Mouse (Mus musculus) urinary bladder, postnatal 14 days (tissue): ENCODE data around the gene Llgl1.
A peak's percentile ranks its signal among the peaks of the same experiment; 100 is the strongest.

Experiments
- DNase-seq: peaks from one replicate; pipeline ENCODE4 v3.0.0; 2021; ENCODE audit warnings: low spot score

Llgl1 gene

DNA sequence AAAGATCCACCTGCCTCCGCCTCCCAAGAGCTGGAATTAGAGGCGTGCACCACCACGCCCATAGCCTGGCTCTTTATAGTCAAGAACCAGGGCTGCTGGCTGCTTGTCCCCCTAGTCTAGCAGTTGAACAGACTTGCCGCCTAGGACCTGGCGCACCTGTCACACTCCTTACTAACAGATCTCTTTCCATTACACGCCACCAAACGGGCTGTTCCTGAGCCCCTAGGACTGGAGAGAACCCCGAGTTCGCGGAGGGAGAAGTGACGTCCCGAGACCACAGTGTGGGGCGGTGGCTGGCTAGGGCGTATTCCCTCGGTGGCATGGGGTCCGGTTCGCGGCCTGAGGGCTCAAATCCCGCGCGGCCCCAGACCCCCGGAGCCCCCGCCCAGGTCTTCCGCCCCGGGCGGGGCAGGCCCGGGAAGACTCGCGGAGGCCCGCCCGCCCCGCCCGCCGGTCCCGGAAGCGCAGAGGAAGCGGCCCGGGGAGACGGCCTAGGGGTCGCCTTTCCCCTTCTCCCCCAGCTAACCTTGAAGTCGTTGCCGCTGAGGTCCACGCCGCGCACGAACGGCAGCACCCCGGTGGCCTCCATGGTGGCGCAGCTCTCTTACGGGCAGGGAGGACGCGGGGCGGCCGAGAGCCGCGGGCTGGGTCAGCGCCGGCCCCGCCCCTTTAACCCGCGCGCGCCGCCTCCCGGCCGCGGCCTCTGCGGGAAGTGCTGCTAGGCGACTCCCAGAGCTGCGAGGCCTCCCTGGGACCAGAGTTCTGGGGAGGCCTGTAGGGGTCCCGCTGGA is 27.3 kb downstream of the Llgl1 start, which contains the start of gene Flii:
Flii (minus strand) TSS at position 663 of the 791 bp plus-strand sequence.
- peak; percentile 85 for DNase-seq

DNA sequence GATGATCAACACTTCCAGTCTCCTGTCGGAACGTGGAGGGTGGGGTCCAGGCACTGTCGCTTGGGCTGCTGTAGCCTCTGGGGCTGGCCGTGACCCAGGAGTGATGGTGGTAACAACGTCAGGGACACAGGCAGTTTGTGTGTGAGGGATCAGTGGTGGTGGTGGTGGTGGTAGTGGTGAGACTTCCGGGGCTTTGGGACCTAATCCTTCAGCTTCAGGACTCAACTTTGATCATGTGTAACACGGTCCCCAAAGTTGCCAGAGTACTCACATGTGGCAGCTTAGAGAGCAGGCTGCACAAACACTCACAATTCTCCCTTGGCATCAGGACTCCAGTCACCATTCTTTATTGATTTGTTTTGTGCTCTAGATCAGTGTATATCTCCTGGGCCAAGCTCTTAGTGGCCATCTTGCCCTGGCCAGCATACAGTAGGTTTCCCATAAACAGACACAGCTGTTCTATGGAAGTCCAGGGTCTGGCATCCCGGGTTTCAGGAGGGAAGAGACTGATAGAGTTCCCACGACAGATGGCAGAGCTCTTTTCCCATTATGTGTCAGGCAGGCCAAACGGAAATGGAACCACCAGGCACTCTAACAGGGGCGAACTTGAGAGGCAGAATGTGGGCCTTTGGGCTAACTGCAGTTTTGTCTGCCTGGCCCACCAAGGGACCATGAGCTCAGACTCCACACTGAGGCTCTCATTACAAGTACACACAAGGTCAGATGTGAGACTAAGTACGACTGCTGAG is 28.0 kb downstream of the Llgl1 start:
- DNase-seq, result no peak

DNA sequence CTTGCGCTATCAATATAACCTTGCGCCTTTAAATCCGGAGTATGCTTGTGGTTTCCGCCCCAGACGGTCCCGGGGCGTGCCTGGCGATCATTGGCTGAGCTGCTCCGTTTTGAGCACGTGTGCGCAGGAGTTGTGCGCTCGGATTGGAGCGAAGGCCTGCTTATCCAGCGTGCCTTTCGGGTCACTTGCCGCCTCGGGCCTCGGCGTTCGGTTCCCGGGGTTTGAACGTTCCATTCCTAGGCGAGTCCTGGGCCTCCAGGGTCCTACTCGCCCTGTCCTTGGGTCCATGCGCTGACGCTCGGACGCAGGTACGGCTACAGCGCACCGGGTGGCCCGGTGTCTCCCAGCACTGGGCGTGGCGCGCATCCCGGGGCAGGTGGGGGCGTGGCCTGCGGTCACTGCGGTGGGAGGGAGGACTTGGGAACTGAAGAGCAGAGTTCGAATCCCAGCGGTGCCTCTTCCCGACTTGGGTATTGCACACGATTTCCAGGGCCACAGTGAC is 28.8 kb downstream of the Llgl1 start, which contains the start of gene Mief2:
Mief2 (plus strand) TSS at position 139 of the 502 bp plus-strand sequence.
- peak; percentile 96 for DNase-seq

DNA sequence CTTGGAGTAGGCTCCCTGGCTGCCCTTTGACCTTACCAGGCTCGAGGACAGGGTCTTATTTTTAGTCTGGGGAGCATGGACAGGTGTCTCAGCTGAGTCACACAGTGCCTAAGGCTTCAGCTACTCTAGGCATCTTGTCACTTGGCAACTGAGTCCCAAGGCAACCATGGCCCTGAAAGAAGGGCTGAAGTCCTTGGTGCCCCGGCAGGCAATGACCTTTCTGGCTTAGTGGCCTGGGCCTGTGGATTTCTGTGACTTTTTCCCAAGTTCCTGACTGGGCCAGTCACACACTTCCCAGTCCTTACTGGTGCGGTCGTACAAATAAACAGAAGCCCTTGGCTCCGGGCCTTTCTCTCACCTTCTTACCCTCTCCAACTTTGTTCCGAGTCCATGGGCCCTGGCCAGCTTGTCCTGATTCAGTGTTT is 29.7 kb downstream of the Llgl1 start:
- DNase-seq, result no peak

DNA sequence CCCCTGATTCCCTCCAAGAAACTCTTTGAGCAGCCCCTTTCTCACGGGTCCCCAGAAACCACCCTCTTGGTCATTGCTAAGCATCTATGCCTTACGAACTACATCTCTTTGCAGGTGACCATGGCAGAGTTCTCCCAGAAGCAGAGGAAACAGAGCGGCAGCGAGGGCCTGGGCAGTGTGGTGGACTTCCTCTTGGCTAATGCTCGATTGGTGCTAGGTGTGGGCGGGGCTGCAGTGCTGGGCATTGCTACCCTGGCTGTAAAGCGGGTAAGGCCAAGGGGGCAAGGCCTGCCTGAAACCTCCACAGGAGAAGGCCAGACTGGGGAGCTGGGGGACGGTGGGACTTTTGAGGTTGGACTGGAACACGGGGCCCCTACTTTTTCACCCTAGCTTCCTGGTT is 30.6 kb downstream of the Llgl1 start:
- no peak for DNase-seq

DNA sequence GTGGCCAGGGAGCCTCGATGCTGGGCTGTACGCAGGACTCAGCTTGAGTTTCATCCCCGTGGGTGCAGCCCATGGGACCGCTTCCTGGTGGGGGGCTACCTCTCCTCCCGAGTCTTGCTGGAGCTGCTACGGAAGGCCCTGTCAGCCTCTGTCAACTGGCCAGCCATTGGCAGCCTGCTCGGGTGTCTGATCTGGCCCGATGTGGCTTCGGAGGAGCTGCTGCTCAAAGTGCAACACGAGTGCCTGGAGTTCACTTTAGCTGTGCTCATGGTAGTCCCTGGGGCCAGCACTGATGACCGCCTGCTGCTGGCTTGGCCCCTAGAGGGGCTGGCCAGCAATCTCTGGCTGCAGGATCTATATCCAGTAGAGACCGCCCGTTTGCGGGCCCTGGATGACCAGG is 31.7 kb downstream of the Llgl1 start:
- DNase-seq, result no peak

DNA sequence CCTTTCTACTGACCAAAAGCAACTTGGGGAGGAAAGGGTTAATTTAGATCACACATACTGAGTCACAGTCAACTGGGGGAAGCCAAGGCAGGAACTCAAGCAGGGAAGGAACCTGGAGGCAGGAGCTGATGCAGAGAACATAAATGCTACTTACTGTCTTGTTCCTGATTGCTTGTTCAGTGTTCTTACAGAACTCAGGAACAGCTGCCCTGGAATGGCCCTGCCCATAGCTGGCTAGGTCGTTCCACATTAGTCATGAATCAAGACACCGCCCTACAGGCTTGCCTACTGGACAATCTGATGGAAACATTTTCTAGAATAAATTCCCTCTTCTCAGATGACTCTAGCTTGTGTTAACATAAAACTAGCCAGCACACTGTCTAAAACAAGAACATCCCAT is 34.7 kb downstream of the Llgl1 start:
- no peak for DNase-seq

DNA sequence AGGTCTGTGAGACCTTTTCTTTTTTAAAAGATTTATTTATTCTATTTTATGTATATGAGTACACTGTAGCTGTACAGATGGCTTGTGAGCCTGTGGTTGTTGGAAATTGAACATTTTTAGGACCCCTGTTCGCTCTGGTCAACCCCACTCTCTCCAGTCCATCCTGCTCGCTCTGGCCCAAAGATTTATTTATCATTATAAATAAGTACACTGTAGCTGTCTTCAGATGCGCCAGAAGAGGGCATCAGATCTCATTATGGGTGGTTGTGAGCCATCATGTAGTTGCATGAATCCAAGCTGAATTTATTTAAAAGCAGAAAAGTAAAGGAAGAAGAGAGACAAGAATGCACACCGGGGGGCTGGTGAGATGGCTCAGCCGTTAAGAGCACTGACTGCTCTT is 35.7 kb downstream of the Llgl1 start:
- no peak for DNase-seq

DNA sequence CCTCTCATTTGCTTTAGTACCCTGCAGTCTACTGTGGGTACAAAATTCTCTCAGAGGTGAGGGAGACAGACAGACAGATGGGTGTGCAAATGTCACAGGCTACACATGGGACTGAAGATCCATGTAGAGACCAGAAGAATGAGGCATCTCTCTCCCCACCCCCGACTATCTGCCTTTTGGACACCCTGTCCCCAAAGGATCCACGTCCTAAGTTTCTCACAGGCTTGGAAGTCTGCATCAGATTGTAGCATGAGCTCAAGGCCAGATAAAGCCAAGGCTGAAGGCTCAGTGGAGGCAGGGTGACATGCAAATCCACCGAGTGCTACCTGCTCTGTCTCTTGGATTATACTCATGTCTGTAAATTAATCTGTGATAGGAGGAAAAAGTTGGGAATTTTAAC is 37.0 kb downstream of the Llgl1 start:
- DNase-seq, result no peak

DNA sequence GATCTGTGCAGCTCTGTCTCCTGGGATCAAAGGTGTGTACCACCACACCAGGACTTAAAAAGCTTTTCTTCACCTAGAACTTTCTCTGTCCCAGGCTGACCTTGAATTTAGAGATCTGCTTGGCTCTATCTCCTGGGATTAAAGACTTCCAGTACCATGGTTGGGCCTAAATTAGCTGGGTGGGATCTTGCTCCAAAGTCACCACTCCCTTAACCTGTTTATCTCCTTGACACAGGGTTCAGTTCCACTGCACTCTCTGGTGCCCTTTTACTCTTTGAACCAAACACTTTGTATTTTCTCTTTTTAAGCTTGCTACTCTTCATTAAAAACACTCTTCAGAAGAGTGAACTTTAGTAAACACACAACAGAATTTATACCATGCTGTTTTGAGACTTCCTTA is 37.9 kb downstream of the Llgl1 start:
- DNase-seq, result no peak

DNA sequence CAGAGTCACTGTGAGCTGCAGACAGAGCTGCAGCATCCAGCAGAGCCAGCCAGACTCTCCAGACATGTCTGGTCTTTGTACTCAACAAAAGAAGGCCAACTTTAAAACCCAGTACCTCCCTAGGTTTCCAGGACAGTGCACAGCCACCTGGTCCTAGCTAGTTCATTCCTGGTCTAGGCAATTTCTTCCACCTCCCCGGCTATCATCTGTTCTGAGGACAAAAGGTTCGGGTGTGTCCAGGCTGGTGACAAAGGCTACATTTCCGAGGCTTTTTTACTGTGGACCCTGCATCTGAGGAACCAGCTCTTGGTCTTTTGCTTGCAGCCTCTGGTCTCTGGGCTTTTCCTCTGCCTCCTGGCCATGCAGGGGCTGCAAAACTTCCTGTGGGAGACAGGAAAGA is 40.8 kb downstream of the Llgl1 start:
- no peak for DNase-seq

DNA sequence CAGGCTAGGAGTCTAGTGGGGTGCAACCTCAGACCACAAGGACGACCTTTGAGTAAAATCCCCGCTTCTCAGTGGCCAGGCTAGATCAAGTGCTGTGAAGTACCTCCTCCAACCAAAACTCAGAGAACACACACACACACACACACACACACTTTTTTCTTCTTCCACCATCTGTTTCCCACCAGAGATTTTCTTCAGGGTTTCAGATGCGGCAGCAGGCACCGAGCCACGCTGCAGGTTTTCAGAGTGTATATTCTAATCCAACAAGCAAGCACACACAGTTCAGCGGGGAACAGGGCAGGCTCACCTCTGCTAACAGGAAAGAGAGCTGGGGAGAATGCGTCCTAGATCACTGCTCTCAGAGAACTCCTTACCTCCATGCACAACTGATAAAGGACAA is 56.0 kb downstream of the Llgl1 start:
- DNase-seq, result no peak

DNA sequence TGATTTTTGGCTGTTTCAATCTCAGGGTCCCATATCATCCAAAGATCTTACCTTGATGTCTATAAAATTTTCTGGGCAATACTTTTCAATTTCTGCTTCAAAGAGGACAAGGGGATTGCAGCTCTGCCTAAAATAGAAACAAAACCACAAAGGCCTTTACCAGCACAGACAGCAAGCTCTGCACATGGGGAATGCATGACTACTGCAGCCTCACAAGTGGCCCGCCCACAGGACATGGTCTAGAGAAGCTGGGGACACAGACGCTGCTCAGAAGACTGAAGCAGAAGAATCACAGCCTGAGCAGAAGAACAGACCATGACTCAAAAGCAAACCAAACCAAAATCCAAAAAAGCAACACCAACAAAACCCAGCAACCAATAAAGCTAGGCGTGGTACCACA is 62.2 kb downstream of the Llgl1 start:
- DNase-seq, result no peak
